Mouse (Mus musculus): Measurements from ENCODE around the gene Cd300ld5.

- TF ChIP-seq POLR2A (IDR thresholded peaks at IDR 0.05; ENCODE audit: low read depth, low read length) = no peak
- TF ChIP-seq POLR2AphosphoS2 (IDR thresholded peaks at IDR 0.05; ENCODE audit: low read depth, low read length) = no peak
- no peak for TF ChIP-seq CTCF (conservative IDR thresholded peaks at IDR 0.05 in 1 of 2, IDR thresholded peaks at IDR 0.05 in 1 of 2; ENCODE audit: low read depth in 2 of 2, low read length in 2 of 2)
- TF ChIP-seq MAX (IDR thresholded peaks at IDR 0.05; ENCODE audit: low read length) = no peak
- TF ChIP-seq EP300 (IDR thresholded peaks at IDR 0.05; ENCODE audit: low read length) = no peak
- no peak for TF ChIP-seq ZC3H11A (IDR thresholded peaks at IDR 0.05; ENCODE audit: low read depth, low read length)
- no peak for TF ChIP-seq GABPA (IDR thresholded peaks at IDR 0.05; ENCODE audit: insufficient replicate concordance, low read depth, low read length)
- TF ChIP-seq MXI1 (IDR thresholded peaks at IDR 0.05; ENCODE audit: low read depth, low read length) = peak; percentile 89
- TF ChIP-seq MAZ (IDR thresholded peaks at IDR 0.05; ENCODE audit: low read depth, low read length) = no peak
- TF ChIP-seq RAD21 (IDR thresholded peaks at IDR 0.05; ENCODE audit: low read depth, low read length) = no peak
- no peak for TF ChIP-seq TBP (conservative IDR thresholded peaks at IDR 0.05; ENCODE audit: low read depth, low read length)
- no peak for TF ChIP-seq JUN (IDR thresholded peaks at IDR 0.05; ENCODE audit: insufficient read depth, low read depth, low read length)
- no peak for TF ChIP-seq ZKSCAN1 (IDR thresholded peaks at IDR 0.05; ENCODE audit: borderline replicate concordance, low read depth, low read length)
- no peak for TF ChIP-seq ZNF384 (IDR thresholded peaks at IDR 0.05; ENCODE audit: low read depth, low read length)
Observed at GRCm38 (mm10) chr11:115052206-115052605, 14.6 kb upstream of the Cd300ld5 start.

All from CH12.LX (cell line).